Mouse (Mus musculus): Measurements from ENCODE around the gene Ispd.

DNA sequence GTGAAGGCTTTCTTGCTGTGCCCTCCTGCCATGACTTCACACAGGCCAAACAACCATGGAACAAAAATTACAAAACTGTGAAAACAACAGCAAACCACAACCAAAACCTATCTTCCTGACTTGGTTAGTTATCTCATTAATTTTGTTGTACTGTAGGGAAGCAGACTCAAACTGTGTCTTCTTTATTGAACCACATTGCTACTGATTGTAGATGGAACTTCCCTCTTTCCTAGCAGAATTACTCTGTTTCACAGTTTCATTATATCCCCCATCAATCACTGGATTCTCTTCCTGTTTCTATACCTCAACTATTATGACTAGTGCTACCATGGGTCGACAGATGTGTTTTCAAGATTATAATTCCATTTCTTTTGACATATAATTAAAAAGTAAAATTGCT is 251.2 kb downstream of the Ispd start:
- no peak for TF ChIP-seq CTCF (conservative IDR thresholded peaks at IDR 0.05; ENCODE audit: insufficient read depth, insufficient read length, low read depth, low read length)
- TF ChIP-seq POLR2A (IDR thresholded peaks at IDR 0.05; ENCODE audit: low read depth, low read length): no peak
